Mouse (Mus musculus) adrenal gland, postnatal 36 days (tissue): Measurements from ENCODE around the gene Tmem184c. TPM values are rescaled to one million over a fixed set of nuclear protein-coding genes. Genes with fewer than 3 reads are reported as not detected.

Experiments used
- total RNA-seq, 2 experiments: library from RNA; stranded (reverse); gene quantifications; 2 replicates each; pipeline ENCODE4 v1.2.3; 2021

Gene Tmem184c
- total RNA-seq, 2 experiments from 2014 or later, result 27.3 to 38.8 TPM

Other genes starting within 250 kb of the Tmem184c start
- gene Arhgap10, start 92.7 kb downstream of the Tmem184c start, total RNA-seq, result 10 to 100 TPM; 18.5 to 28.0 TPM
- 10 to 100 TPM; 15.8 to 20.7 TPM for gene Prmt9, start 61.3 kb downstream of the Tmem184c start, total RNA-seq
- 10 to 100 TPM; 22.5 to 23.5 TPM for gene Ednra, start 113.8 kb upstream of the Tmem184c start, total RNA-seq